Mouse (Mus musculus) stomach, embryonic 16.5 days (tissue): ENCODE measurements at regions not wholly inside any gene's neighbourhood (a gene's known extent, or its start where the extent isn't known, plus 50 kb on each side); places are given as distances from the start of the nearest gene placed in this dataset.

Experiments
- ATAC-seq: fragments of 200-750 bp; cut with Nextera tagmentation; 2 replicates; pipeline ENCODE4 v1.8.0; 2017; ENCODE audit warnings: moderate number of reproducible peaks, moderate TSS enrichment; ENCODE audit not compliant: insufficient read depth, low FRiP score
- H3K27ac ChIP-seq: fragments of 300-500 bp; sonication (generic); 2 replicates; pipeline ENCODE4 v1.5.1; 2014; ENCODE audit warnings: low read length
- H3K27me3 ChIP-seq: fragments of 300-500 bp; sonication (generic); 2 replicates; pipeline ENCODE4 v1.6.1; 2014; ENCODE audit warnings: low read length, control low read depth, mixed read lengths; ENCODE audit not compliant: control insufficient read depth, insufficient read depth
- H3K36me3 ChIP-seq: fragments of 300-500 bp; sonication (generic); 2 replicates; pipeline ENCODE4 v1.6.1; 2014; ENCODE audit warnings: low read length; ENCODE audit not compliant: control insufficient read depth, insufficient read depth
- H3K4me1 ChIP-seq: fragments of 300-500 bp; sonication (generic); 2 replicates; pipeline ENCODE4 v1.6.1; 2014; ENCODE audit warnings: low read length, control low read depth, mixed read lengths; ENCODE audit not compliant: control insufficient read depth, insufficient read depth
- H3K4me2 ChIP-seq: fragments of 300-500 bp; sonication (generic); 2 replicates; pipeline ENCODE4 v1.6.1; 2014; ENCODE audit warnings: low read depth, low read length, mixed read lengths
- H3K4me3 ChIP-seq: fragments of 300-500 bp; sonication (generic); replicated peaks from 2 replicates; pipeline ENCODE4 v1.5.1; 2014; ENCODE audit warnings: mild to moderate bottlenecking, low read length
- H3K9ac ChIP-seq: fragments of 300-500 bp; sonication (generic); 2 replicates; pipeline ENCODE4 v1.6.1; 2014; ENCODE audit warnings: low read length
- H3K9me3 ChIP-seq: fragments of 300-500 bp; sonication (generic); replicated peaks from 2 replicates; pipeline ENCODE4 v1.6.1; 2016; ENCODE audit warnings: low read length, control low read depth; ENCODE audit not compliant: control insufficient read depth
- WGBS: fragments of 180-500 bp; shearing (Covaris S2); extraction: QIAGEN DNeasy Blood & Tissue Kit; methylation state at CpG from one replicate; pipeline ENCODE4 v1.1.7; 2014; 5-methylcytosine and 5-hydroxymethylcytosine counted together

DNA sequence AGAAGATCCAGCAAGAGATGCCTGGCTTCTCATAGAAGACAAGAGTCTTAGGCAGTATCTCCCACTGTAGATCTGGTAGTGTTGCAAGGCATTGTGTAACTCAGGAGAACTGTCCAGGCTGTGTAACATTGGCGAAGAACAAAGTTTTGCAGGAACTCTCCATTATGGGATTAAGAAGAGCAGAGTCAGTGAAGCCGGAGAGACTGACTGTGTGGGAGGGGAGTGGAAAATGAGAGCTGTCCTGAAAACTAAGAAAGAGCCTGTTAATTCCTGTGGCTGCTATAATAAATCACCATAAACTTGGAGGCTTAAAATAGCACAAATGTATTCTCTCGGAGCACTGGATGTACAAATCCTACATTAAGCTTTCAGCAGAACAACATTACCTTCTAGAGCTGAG, 257.5 kb upstream of the Prickle1 start:
- H3K4me2 ChIP-seq, result no peak overlapping the region
- no peaks in the 10 kb centered on the region for H3K4me1 ChIP-seq
- 0 out of 2 replicates have a peak overlapping the region, but pooled peaks have one; percentile 44 for H3K27ac ChIP-seq
- H3K9me3 ChIP-seq, result no peaks in the 10 kb centered on the region
- no peaks in the 10 kb centered on the region for H3K27me3 ChIP-seq
- WGBS, result 32% methylated on average over 3 of the region's 3 CpGs
- H3K36me3 ChIP-seq, result no peaks in the 10 kb centered on the region
- no peak overlapping the region for H3K4me3 ChIP-seq
- H3K9ac ChIP-seq, result no peak overlapping the region
- ATAC-seq, result no peak

DNA sequence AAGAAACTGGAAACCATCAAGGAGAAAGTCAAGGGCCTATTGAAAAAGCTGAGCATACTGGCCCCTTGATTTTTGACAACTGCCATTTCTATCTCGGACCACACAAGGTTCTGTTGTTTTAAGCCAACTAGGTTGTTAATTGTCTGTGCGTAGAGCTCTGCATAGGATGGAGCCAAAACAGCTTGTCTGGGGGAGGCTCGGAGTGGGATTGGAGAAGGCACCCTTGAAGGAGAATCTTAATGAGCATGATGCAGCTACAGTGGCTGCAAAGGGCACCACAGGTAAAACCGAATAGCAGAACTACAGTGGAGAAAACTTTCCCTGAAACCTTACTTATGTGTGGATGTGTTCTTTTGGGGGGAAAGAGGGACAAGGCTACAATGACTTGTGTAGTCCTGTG, 256.4 kb upstream of the Prickle1 start:
- Histone ChIP-seq H3K4me2 (no peak overlapping the region), H3K4me3 (no peak overlapping the region)

DNA sequence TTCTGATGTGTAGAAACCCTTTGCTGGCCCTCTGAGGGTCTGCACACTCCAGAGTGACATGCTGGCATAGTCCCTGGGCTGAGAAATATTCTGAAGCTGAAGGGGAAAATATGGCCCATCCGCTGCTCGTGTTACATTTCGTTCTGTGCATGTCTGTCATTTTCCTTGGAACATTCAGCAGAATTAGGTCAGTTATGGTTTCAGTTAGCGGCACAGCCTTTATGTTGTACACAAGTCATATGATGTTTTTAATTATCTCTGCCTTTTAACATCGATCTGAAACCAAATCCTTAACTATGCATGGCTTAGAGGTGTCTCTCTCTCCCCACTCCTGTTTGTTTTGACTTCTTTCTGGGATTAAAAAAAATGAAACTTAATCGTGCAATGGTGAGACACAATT, 254.7 kb upstream of the Prickle1 start:
- Histone ChIP-seq H3K4me2 (no peak overlapping the region), H3K36me3 (no peaks in the 10 kb centered on the region), H3K9ac (no peak overlapping the region), H3K4me1 (no peaks in the 10 kb centered on the region), H3K4me3 (no peak overlapping the region), H3K27ac (no peak overlapping the region), H3K27me3 (no peaks in the 10 kb centered on the region), H3K9me3 (no peaks in the 10 kb centered on the region)
- WGBS, result 82% methylated on average over 6 of the region's 6 CpGs
- ATAC-seq, result no peak

More for the DNA sequence above, 256.4 kb upstream of the Prickle1 start:
- H3K4me1 ChIP-seq, result no peaks in the 10 kb centered on the region
- H3K27ac ChIP-seq, result no peak overlapping the region
- 88% methylated on average over 4 of the region's 4 CpGs for WGBS
- H3K36me3 ChIP-seq, result no peaks in the 10 kb centered on the region
- H3K9ac ChIP-seq, result no peak overlapping the region
- no peak for ATAC-seq
- H3K27me3 ChIP-seq, result no peaks in the 10 kb centered on the region
- no peaks in the 10 kb centered on the region for H3K9me3 ChIP-seq

DNA sequence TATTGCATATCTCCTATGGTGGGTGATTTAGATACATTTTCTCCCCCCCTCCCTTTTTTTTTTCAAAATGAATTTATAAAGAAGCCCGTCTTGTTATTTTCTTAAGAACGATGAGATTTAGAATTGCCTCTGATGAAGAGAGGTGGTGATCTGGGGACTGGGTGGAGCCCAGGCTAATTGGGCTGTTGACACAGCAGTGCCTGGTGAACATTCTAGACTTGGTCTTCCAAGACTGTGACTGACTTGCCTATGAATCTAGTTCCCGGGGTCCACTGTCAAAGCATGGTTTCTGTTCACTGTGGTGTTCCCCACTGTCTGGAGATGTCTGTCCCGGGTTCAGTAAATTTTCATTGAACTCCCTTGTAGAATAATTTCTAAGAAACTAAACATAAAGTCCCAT, 253.1 kb upstream of the Prickle1 start:
- Histone ChIP-seq H3K27ac (no peak overlapping the region), H3K9ac (no peak overlapping the region), H3K4me3 (no peak overlapping the region), H3K4me2 (no peak overlapping the region), H3K4me1 (no peaks in the 10 kb centered on the region), H3K36me3 (no peaks in the 10 kb centered on the region), H3K27me3 (no peaks in the 10 kb centered on the region), H3K9me3 (no peaks in the 10 kb centered on the region)
- ATAC-seq, result no peak
- WGBS, result 91% methylated on average over 4 of the region's 4 CpGs

DNA sequence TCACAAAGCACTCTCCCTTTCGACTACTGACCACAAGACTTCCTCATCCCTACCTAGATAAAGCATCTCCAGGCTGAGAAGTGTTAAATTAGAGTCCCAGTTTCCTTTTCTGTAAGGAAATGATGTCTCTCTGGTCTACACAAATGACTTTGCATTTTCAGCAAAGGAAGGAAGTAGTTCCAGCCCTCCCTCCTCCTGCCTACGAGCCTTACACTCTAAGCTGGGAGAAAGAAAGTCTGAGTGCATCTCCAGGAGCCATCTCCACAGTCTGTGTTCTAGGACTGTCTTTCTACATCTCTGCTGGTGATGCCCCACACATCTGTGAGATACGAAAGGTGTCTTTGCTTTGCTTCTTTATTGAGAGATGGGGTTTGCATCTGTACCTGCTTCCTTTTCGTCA, 251.1 kb upstream of the Prickle1 start:
- Histone ChIP-seq H3K27me3 (no peaks in the 10 kb centered on the region), H3K4me2 (no peak overlapping the region), H3K4me3 (no peak overlapping the region), H3K9me3 (no peaks in the 10 kb centered on the region), H3K36me3 (no peaks in the 10 kb centered on the region), H3K27ac (no peak overlapping the region), H3K9ac (no peak overlapping the region), H3K4me1 (no peaks in the 10 kb centered on the region)
- ATAC-seq, result no peak
- 83% methylated on average over 4 of the region's 4 CpGs for WGBS

DNA sequence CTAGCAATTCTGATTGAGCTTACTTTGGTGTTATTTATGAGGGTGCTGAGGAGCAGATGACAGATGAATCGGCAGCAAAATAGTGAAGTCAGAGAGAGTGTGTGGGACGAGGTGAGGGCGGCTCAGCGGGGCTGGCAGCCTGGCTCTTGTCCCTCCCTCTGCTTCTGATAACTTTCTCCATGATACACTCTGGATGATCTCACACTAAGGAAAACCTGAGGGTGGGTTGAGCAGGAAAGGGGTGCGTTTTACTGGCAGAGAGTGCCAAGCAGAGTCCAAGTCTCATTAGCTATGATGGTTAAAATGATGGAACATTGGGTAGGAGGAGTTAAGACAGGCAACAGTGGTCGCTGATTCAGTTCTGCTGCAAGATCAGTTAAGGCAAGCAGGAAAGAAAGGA, 250.1 kb upstream of the Prickle1 start:
- no peaks in the 10 kb centered on the region for H3K36me3 ChIP-seq
- WGBS, result 68% methylated on average over 6 of the region's 6 CpGs
- no peaks in the 10 kb centered on the region for H3K4me1 ChIP-seq
- H3K9ac ChIP-seq, result no peak overlapping the region
- no peak overlapping the region for H3K27ac ChIP-seq
- no peaks in the 10 kb centered on the region for H3K27me3 ChIP-seq
- no peaks in the 10 kb centered on the region for H3K9me3 ChIP-seq
- ATAC-seq, result no peak
- no peak overlapping the region for H3K4me2 ChIP-seq
- H3K4me3 ChIP-seq, result no peak overlapping the region

DNA sequence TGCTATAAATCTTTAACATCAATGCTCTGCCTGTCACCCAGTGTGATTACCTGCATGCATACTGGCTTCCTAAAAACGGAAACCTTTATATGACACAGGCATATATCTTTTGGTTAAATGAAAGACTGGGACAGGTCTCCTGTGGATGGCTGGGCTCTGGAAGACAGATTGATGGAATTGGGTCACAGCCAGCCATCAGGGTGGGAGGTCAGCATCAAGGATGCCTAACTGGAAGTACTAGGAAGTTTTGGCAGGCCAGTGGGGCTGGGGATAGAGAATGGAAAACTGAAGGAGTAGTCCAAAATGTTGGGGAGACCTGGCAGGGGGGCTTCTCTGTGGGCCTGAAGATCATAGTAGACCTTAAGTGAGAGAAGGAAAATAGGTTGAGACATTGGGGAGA, 237.3 kb upstream of the Prickle1 start:
- H3K27me3 ChIP-seq, result no peaks in the 10 kb centered on the region

DNA sequence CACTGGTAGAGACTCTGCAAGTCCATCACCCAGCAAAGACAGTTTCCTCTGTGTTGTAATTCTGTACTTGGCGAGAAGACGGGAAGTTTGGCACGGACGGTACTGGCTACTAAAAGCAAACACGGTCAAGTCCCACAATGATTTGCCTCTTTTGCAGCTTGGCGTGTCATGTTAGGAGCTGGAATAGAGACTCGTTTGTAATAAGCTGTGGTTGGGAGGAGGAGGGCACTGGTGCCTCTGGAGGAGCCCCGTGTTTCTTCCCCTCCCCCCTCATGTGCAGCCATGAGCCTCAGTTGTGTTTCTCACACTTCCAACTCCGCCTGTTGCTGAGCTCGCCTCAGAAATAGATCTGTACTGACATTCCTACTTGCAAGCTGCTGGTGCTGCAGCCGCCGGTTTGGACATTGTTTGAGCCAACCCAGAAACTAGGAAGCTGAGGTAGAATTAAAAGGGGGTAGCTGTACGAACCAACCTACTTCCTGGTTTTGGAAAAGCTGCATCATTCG, 236.8 kb upstream of the Prickle1 start:
- H3K9ac ChIP-seq, result no peak overlapping the region
- no peak for ATAC-seq
- H3K27me3 ChIP-seq, result no peaks in the 10 kb centered on the region
- H3K4me2 ChIP-seq, result no peak overlapping the region
- H3K36me3 ChIP-seq, result no peaks in the 10 kb centered on the region
- no peaks in the 10 kb centered on the region for H3K9me3 ChIP-seq
- 55% methylated on average over 14 of the region's 14 CpGs for WGBS
- no peak overlapping the region for H3K27ac ChIP-seq
- no peaks in the 10 kb centered on the region for H3K4me1 ChIP-seq
- no peak overlapping the region for H3K4me3 ChIP-seq

More for the DNA sequence above, 237.3 kb upstream of the Prickle1 start:
- WGBS, result 50% methylated on average over 1 of the region's 1 CpGs
- Histone ChIP-seq H3K4me2 (no peak overlapping the region), H3K4me3 (no peak overlapping the region), H3K9ac (no peak overlapping the region), H3K9me3 (no peaks in the 10 kb centered on the region), H3K4me1 (no peaks in the 10 kb centered on the region), H3K36me3 (no peaks in the 10 kb centered on the region), H3K27ac (no peak overlapping the region)
- ATAC-seq, result no peak

- no peak for ATAC-seq
- Histone ChIP-seq H3K27ac (no peak overlapping the region), H3K4me3 (no peak overlapping the region), H3K9me3 (no peaks in the 10 kb centered on the region), H3K4me2 (no peak overlapping the region), H3K36me3 (no peaks in the 10 kb centered on the region), H3K9ac (no peak overlapping the region), H3K27me3 (no peaks in the 10 kb centered on the region), H3K4me1 (no peaks in the 10 kb centered on the region)
- WGBS, result 85% methylated on average over 3 of the region's 3 CpGs
Measured at GRCm38 (mm10) chr15:93831148-93831547, 235.5 kb upstream of the Prickle1 start.
